In genomic region chr2:167349283-167349936, GRCm38 (mm10) we compare ENCODE assay signal across 7 mouse cellular contexts. TPM values are rescaled to one million over a fixed set of nuclear protein-coding genes. Genes with fewer than 3 reads are reported as not detected.
DNase-seq lines count a peak whose midpoint lies in the region; ATAC-seq lines count a peak whose summit lies in the region.

No protein-coding gene starts in this region.

- ATAC-seq in embryonic facial prominence, embryonic 11.5 days (replicated peaks; ENCODE audit: insufficient number of reproducible peaks, low FRiP score, low TSS enrichment, low read depth), result peak; percentile 96
- peak; percentile 97 for ATAC-seq in midbrain, embryonic 12.5 days (ENCODE audit: low FRiP score, low read depth)

- no peaks in the 10 kb centered on the region for H3K27me3 ChIP-seq in embryonic facial prominence, embryonic 11.5 days (ENCODE audit: control insufficient read depth, insufficient read depth, low read length)
- peaks cover 14% of the 10 kb centered on the region for H3K27me3 ChIP-seq in limb, embryonic 10.5 days (ENCODE audit: low read depth, poor library complexity, severe bottlenecking)
- H3K27me3 ChIP-seq in midbrain, embryonic 12.5 days, result peaks cover 27% of the 10 kb centered on the region

- under 1% methylated on average over 35 of the region's 50 CpGs for WGBS in embryonic facial prominence, embryonic 11.5 days
- WGBS in limb, embryonic 10.5 days, result 1% methylated on average over 49 of the region's 50 CpGs
- WGBS in midbrain, embryonic 12.5 days, result 2% methylated on average over 39 of the region's 50 CpGs

- no peaks in the 10 kb centered on the region for H3K36me3 ChIP-seq in embryonic facial prominence, embryonic 11.5 days (replicated peaks; ENCODE audit: control insufficient read depth, insufficient read depth, low read depth, low read length)
- H3K36me3 ChIP-seq in limb, embryonic 10.5 days, result no peaks in the 10 kb centered on the region
- no peaks in the 10 kb centered on the region; the same call in 1 of the 2 replicates for H3K36me3 ChIP-seq in midbrain, embryonic 12.5 days

- peak; percentile 97 for DNase-seq in adrenal gland, postnatal 14 days
- DNase-seq in embryonic facial prominence, embryonic 11.5 days (ENCODE audit: low spot score), result peak; percentile 97
- DNase-seq in heart, adult 11 months, result peak; percentile 100
- peak; percentile 98 for DNase-seq in kidney, adult 11 months
- DNase-seq in limb, embryonic 10.5 days (ENCODE audit: low spot score), result peak; percentile 97
- DNase-seq in skeletal muscle tissue, adult 2 months (ENCODE audit: low read depth, low spot score), result peak; percentile 94

- H3K27ac ChIP-seq in embryonic facial prominence, embryonic 11.5 days (replicated peaks; ENCODE audit: low read depth, low read length), result no peak overlapping the region
- peak overlapping the region; percentile 94 for H3K27ac ChIP-seq in limb, embryonic 10.5 days
- peak overlapping the region; percentile 92 for H3K27ac ChIP-seq in midbrain, embryonic 12.5 days (replicated peaks)

- H3K4me1 ChIP-seq in embryonic facial prominence, embryonic 11.5 days (ENCODE audit: control insufficient read depth, insufficient read depth, low read length), result no peaks in the 10 kb centered on the region
- peaks cover 34% of the 10 kb centered on the region for H3K4me1 ChIP-seq in limb, embryonic 10.5 days
- peaks cover 22% of the 10 kb centered on the region; the same call in 1 of the 2 replicates for H3K4me1 ChIP-seq in midbrain, embryonic 12.5 days

- peak overlapping the region; percentile 92 for H3K4me2 ChIP-seq in embryonic facial prominence, embryonic 11.5 days (ENCODE audit: low read depth, low read length)
- peak overlapping the region; percentile 87 for H3K4me2 ChIP-seq in midbrain, embryonic 12.5 days (replicated peaks)

- peak overlapping the region; percentile 85 for H3K4me3 ChIP-seq in embryonic facial prominence, embryonic 11.5 days (ENCODE audit: low read depth, low read length)
- H3K4me3 ChIP-seq in limb, embryonic 10.5 days, result peak overlapping the region; percentile 84
- H3K4me3 ChIP-seq in midbrain, embryonic 12.5 days, result peak overlapping the region; percentile 83

- peak overlapping the region; percentile 85 for H3K9ac ChIP-seq in embryonic facial prominence, embryonic 11.5 days (replicated peaks; ENCODE audit: low read length)
- no peak overlapping the region; the same call in 1 of the 2 replicates for H3K9ac ChIP-seq in midbrain, embryonic 12.5 days (replicated peaks)

- H3K9me3 ChIP-seq in embryonic facial prominence, embryonic 11.5 days (replicated peaks; ENCODE audit: control insufficient read depth, low read length), result no peaks in the 10 kb centered on the region
- H3K9me3 ChIP-seq in limb, embryonic 10.5 days (replicated peaks), result no peaks in the 10 kb centered on the region
- H3K9me3 ChIP-seq in midbrain, embryonic 12.5 days, result no peaks in the 10 kb centered on the region

RNA-seq across cellular contexts. Expression of gene B4galt5, which starts 0.4 kb away (rescaled TPM):
- 75.6 and 77.7 TPM in 2 replicates for total RNA-seq in adrenal gland, postnatal 14 days (2021)
- 16.8 and 17.0 TPM in 2 replicates for polyA plus RNA-seq in embryonic facial prominence, embryonic 11.5 days (2014; fragmentation: Nextera tagmentation; extraction: Ambion mirVana)
- 10.3 and 11.3 TPM in 2 replicates for polyA plus RNA-seq in limb, embryonic 10.5 days (2016; fragmentation: Nextera tagmentation; extraction: Ambion mirVana)
- polyA plus RNA-seq in midbrain, embryonic 12.5 days (2016; fragmentation: Nextera tagmentation; extraction: Ambion mirVana), result 12.7 and 12.9 TPM in 2 replicates
